Mouse (Mus musculus): ENCODE measurements around the gene Mknk1.

DNA sequence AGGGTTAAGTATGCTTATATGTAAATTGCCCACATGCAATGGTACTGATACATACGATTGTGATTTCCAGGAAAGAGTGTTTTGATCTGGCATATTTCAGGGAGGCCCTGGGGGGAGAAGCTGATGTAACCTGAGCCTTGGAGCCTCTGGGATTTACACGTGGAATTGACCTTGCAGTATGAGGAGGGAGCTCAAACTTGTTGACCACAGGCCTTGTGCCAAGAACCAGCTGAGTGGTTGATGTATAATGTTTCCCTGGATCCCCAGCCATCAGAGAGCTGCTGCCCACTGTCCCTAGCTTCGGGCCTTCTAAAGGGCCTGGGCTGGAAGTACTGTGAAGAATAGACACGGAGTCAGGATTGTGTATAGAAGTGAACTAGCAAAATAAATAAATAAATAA, 958 bp downstream of the Mknk1 start:
- TF ChIP-seq MYOG (IDR thresholded peaks at IDR 0.05; ENCODE audit: control insufficient read depth, extremely low read depth, insufficient read length) (no peak), CTCF (IDR thresholded peaks at IDR 0.05; ENCODE audit: control insufficient read depth, insufficient read depth, insufficient read length) (no peak), USF1 (IDR thresholded peaks at IDR 0.05; ENCODE audit: low read depth) (no peak), MAX (IDR thresholded peaks at IDR 0.05) (peak; percentile 46)
